Mouse (Mus musculus): ENCODE measurements at regions not wholly inside any gene's neighbourhood (a gene's known extent, or its start where the extent isn't known, plus 50 kb on each side); places are given as distances from the start of the nearest gene placed in this dataset.

DNA sequence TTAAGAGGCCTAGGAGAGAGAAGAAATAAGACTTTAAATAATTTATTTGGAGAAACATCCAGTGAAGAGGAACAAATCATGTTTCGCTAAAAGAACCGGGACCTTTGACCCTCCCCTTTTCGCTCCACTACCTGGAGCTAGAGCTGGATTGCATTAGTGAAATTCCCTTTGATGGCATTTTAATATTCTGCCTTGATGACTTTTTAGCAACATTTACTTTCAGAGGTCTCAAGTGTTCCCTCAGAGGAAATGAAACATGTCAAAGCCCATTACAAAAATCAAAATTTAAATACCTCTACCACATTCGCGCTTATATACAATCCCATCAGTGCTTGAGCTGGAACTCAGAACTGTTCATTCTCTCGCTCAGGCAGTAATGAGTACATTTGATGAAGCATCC is 297.0 kb upstream of the Gm10295 start:
- no peak for DNase-seq (ENCODE audit: low read depth, low spot score)

DNA sequence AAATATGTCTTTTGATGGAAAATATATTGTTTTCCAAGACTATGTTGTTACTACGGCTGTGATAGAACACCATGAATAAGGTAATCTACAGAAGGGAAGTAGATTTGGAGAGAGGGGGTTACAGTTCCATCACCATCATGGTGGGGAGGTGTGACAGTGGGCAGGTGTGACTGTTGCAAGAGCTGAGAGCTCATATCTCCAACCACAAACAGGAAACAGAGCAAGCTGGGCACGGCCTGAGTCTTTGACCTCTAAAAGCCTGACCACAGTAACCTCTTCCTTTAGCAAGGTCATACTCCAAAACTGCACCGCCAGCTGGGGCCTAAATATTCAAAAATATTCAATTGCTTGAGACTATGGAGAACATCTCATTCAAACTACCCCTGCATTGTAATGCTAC is 295.7 kb upstream of the Gm10295 start:
- DNase-seq (ENCODE audit: low read depth, low spot score), result no peak

DNA sequence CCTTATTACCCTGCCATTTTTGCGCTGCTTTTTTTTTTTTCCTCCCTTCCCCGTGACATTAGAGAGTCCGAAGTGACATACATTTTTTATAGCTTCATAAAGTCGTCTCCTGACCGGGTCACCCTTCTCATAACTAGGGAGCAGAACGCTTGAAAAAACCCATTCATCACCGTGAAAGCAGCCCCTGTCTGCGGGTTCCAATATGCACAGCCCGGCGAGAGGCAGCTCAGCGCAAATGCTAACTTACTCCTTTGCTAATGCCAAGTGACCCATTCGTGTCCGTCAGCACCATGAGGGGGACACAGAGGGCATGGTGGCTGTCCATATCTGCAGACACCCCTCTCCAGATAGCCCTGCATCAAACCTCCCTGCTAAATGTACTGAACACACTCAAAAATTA is 271.8 kb upstream of the Gm10295 start:
- no peak for DNase-seq (ENCODE audit: low read depth, low spot score)

DNA sequence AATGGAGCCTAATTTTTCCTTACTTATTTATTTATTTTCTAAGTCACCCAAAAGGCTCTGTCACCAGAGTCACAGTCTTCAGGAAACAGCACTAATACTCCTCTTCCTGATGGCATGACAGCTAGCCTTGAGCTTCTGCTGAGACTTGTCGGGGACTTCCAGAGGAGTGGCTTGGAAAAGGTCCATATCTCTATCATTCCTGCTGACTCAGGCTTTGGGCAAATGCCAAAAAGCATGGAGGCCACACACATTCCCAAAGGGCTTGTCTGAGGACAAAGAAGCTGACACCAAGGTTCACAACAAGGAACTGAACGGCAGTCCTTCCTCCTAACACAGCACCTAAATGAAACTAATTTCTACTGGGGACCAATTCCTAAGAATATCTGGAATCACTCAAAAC is 251.9 kb upstream of the Gm10295 start:
- no peak for DNase-seq (ENCODE audit: low read depth, low spot score)

DNA sequence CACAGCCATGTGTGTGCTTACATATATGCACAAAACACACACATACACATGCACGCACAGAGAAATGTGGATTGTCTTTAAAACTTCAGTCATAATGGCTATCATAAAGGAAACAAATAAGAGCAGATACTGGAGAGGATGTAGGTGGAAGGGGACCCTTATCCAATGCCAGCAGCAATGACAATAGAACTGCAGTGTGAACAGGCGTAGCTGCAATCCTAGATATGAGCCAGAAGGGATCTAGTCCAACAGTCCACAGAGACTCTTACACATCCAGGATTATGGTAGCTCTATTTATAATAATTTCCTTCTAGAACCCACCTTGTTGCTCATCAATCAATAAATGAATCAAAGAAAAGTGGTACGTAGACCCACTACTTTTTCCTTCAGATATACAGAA is 245.5 kb upstream of the Gm10295 start:
- DNase-seq (ENCODE audit: low read depth, low spot score), result no peak

DNA sequence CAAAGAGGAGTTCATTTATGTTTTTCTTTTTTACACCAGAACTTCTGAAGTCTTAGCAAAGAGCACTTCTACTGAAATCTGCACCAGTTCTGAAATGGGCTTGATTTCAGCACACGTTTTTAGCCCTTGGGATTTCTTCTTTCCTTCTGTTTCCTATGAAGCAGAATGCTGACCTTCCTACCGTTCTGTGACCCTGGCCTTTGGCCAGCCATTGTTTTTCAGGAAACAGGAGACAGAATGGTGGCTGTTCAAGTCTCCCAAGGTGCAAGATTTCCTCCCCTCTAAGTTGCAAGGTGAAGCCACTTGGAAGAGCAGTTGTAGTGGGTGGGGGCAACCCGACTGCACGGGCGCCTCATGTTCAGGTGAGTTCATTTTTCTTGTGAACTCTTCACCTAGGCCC is 236.3 kb upstream of the Gm10295 start:
- DNase-seq (ENCODE audit: low read depth, low spot score), result no peak

DNA sequence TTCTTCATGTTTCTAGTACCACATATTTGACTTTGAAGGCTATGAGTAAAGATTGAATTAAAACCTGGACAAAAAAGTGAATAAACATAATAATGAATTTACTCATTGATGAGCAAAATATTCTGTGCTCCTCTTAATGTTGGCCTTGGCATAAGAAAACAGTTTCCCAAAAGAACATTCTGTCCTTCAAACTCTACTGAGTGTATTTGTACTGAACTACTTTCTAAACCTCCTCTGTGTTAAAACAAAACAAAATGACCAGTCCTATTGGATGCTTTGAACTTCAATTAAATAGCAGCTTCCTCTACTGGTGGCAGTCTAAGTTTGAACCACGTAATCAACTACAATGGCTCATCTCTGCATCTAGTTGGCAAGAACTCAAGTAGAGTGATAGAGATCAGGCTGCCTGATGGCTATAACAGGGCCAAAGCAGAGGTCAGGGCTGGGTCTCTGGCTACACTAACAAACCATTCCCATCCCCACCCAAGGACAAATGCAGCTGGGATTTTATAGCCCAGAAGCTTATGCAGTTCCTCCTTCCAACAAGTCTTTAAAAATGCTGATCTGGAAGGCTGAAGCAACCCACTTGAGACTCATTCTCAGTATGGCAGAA is 232.3 kb upstream of the Gm10295 start:
- no peak for DNase-seq (ENCODE audit: low read depth, low spot score)

DNA sequence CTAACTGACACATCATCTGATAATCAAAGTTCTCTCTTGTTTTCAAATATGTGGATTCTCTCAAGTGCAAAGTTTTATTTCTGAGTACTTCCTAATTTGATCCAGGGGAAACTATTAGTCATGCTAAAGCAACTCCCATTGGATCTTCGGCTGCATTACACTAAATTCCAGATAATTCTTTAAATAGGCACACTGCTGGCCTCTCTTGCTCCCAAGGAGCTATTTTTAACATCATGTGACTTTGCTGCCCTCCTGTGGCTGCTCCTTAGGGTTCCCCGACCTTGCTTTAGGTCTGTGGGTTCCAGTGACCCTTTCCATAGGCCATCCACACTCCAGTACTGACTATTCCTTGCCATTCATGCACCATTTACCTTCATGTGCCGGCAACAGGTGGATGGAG is 230.5 kb upstream of the Gm10295 start:
- DNase-seq (ENCODE audit: low read depth, low spot score), result peak; percentile 3

DNA sequence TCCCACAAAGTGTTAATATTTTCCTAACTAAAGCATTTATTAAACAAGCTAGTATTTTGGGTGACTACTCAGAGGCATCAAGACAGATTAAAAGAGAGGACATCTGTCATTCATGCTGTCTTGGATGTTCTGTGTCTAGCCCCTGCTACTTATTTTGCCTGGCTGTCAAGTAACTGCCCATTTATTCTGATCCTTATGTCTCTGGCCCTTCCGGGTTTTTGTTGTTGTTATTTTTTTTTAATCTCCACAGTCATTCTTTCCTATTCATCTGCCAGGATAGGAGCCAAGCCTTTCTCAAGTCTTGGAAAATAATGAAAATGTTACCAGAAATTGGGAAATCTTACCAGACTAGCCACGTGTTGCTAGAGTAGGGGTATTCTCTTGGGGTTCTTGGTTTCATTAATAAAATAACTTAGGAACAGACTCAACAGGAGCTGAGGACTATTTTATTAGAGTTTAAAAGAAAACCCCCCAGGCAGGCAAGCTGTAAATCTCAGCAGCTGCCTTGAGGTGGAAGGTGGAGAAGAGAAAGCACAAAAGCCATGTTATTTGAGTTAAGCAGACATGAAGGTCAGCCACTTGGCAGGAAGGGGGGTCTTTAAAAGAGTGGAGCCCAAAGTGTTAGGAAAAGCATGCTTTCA is 209.1 kb upstream of the Gm10295 start:
- no peak for DNase-seq (ENCODE audit: low read depth, low spot score)

DNA sequence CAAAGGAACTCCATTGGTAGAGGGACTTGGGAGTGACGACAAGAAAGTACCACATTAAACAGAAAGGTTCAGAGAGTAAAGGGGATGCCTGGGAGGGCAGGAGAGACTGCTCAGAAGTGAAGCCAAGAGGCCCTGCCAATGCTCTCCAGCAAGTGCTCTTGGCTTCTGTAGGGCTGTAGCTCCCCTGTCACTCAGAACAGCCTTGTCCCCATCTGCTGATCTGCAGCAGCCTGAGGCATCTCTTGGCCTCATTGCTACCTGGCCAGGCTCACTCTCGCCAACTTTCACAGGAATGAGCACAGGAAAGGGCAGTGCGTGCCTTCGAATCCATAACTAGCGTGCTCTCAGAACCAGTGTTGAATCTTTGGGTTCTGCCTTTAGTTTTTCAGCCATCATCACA is 205.2 kb upstream of the Gm10295 start:
- DNase-seq (ENCODE audit: low read depth, low spot score), result peak; percentile 78

DNA sequence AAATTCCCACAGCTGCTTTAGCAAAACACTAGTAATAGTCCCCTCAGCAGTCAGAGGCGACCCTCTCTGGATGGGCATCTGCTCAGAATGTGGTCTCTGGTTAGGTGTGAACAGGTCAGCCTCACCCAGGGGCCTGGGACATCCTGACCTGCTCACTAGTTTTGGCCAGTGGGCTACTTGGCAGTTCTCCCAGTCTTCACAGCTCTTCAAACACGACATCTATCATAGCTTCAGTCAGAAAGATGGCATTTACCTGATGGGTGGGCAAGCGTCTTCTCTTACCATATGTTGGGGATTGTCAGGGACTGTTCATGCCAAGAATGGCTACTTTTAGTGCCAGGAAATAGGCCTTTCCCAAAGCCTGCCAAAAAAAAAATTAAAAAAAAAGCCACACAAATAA is 204.2 kb upstream of the Gm10295 start:
- DNase-seq (ENCODE audit: low read depth, low spot score), result peak; percentile 49

DNA sequence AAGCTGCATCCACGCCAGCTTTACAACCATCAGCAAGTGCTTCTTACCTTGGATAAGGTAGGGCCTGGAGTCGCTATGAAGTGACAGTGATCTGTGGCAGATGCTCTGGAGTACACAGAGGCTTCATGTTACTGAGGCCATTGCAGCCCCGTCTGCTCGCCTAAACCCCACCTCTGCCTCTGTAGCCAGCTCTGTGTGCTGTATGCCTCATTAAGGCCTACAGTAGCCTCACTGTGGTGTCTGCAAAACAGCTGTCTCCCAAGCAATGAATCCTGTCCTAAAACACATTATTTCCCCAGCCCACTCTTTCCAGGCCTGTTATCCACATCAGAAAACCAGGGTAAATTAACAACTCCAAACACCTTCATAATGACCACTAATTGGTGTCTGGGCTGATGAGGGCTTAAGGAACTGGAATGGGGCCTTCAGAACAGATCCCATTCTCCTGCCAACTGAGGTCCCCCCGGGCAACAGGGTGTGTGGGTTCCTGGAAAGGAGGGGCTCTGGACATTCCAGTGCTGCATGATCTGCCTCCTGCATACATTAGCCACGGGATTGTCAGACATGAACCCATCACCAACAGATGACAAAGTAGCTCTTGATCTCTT is 195.4 kb upstream of the Gm10295 start:
- no peak for DNase-seq (ENCODE audit: low read depth, low spot score)

DNA sequence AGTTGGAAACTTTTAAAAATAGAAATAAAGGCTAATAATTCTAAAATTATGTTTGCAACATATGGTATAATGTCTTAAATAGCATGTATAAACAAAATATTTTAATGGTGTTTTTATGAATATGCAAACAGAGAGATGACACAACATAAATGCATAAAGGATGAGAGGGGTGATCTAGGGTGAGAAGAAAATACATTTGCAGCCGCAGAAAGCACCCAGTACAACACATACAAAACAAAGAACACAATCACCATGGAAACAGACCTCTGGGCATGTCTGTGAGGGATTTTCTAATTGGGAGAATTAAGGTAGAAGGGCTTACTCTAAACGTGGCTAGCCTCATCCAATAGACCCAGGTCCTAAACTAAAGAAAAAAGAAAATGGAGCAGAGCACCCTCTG is 190.2 kb upstream of the Gm10295 start:
- DNase-seq (ENCODE audit: low read depth, low spot score), result no peak

DNA sequence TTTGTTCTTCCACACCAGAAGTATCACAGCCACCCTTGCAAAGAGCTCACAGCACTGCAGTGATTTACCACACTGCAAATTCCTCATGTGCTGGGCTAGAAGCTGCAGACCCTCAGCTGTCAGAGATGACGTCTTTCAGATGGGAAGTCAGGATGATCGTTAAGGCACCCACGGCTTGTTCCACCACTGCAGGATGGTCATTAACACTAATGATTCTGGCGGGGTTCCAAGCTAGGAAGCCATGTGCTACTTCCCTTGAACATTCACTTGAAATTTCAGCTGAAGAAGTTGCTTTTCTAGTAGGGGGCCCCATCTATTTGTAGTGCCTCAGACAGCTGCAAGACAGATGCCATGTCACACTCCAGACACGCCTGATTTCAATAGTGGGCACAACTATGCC is 181.8 kb upstream of the Gm10295 start:
- DNase-seq (ENCODE audit: low read depth, low spot score), result no peak

DNA sequence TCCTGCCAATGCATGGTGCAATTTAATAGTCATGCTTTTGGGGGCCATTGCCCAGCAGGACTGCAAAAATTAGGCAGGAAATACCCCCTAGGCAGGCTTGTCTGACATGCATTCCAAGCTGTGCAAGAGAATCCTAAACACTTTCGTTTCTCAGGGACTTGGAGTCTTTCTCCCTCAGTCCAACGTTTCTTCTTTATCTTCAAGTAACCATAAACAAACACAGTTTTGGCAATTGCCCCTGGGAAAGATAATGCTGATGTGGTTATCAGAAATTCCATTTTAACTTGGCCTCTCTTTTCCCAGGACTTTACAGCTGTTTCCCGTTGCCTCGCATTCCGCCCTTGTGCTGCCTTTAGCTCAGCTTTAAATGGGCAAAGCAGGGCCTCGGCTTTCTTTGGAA is 180.2 kb upstream of the Gm10295 start:
- DNase-seq (ENCODE audit: low read depth, low spot score), result no peak

DNA sequence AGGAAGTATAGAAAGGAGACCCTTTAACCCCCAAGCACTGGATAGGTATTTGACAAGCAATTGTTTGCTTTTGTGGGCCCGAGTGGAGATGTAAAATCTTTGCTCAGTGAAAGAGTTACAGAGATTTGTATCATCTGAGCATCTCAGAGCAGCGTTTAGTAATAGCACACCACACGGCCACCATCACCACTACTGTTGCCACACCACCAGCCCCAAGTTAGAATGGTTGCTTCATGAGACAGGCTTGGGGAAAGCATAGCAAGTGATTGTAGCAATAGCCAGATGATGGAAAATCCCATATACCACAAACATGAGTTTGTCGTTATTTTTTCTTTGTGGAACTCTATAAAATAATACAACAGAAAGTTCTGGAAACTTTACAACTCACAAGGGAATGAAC is 179.6 kb upstream of the Gm10295 start:
- no peak for DNase-seq (ENCODE audit: low read depth, low spot score)

DNA sequence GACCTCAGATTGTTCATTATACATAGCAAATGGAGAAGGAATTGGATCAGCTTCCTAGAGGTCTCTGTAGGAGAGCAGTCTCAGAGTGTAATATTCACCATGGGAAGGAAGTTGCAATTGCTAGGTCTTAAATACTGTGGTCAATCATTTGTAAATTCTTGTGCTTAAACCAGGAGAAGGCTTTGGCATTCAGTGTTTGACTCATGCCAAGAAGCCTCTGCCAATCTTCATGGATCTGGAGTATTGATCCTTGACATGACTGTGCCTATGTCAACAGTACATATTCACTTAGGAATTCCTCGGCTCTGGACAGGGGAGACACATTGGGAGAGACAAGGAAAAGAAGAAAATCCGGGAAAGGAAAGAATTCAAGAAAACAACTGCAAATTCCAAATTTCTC is 174.9 kb upstream of the Gm10295 start:
- DNase-seq (ENCODE audit: low read depth, low spot score), result no peak

DNA sequence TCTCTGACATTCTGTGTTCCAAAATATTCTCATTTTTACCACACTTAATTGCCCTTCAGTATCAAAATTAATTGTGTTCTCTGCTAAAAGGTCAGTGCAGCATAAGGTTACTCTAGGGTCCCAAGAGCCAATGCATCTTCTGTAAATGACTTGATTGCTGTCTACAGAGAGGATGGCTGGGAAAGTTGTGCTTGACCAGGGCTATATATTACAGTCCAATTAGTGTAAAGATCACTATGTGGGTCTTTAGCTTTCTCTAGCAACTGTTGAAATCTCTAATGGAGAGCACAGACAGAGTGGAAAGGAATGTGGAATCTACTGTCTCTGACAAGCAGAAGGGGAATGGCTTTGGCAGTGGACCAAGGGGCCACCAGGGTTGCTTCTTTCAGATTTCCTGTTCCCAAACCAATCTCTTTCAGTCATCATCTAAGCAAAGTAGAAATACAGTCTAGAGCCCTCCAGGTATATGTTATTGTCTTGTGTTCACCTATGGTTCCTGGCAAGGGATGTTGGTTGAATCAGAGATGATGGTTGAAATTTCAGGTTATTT is 173.4 kb upstream of the Gm10295 start:
- DNase-seq (ENCODE audit: low read depth, low spot score), result no peak

DNA sequence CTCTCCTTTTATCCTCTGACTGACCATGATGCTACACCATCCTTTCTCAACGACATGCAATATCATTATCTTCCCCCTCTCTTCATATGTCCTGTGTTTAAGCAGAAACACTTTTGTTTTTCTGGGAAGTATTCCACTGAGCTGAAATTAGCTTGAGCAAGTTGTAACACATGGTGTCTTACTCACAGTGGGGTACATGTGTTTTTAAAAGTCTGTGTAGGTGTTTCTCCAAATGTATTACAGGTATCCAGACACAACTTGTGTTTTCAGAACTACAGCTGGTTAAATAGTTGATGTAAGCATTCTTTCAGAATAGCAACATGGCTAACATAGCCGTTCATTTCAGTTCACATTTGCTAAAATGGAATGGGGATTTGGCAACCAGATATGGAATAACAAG is 172.8 kb upstream of the Gm10295 start:
- peak; percentile 33 for DNase-seq (ENCODE audit: low read depth, low spot score)

DNA sequence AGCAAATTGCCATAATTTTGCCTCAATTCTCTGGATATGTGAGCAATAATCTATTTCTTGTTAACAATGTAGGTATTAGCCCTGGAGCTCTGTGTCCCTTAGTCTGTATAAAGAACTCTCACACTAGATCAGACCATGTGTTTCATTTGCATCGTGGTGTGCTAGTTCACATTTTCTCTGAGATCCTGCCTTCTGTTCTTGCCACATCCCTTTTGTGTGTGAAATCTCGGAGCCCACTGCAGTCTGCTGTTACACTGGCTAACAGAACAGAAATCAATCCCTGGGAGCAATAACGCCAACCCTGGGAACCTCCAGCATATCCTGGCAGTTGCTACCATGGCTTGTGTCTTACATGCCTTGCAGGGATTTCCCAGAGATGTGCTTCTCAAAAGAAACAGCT is 156.1 kb upstream of the Gm10295 start:
- no peak for DNase-seq (ENCODE audit: low read depth, low spot score)

DNA sequence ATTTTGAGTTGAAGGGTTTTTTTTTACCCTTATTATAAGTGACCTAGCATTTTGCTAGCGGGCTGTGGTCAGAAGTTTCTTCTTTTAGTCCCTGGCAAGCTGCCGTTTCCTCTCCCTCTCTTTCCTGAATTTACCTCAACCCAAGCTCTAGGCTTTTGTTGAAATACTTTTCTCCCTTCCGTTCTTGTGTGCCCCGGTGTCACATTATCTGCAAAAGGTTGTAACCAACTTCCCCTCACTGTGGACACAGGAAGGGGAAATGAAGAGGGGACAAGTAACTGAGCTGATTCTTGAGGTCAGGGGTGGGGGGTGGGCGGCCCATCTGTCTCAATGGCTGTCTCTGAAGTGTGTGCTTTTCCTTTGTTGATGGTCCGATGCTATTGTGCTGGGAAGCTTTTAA is 149.4 kb upstream of the Gm10295 start:
- no peak for DNase-seq (ENCODE audit: low read depth, low spot score)

DNA sequence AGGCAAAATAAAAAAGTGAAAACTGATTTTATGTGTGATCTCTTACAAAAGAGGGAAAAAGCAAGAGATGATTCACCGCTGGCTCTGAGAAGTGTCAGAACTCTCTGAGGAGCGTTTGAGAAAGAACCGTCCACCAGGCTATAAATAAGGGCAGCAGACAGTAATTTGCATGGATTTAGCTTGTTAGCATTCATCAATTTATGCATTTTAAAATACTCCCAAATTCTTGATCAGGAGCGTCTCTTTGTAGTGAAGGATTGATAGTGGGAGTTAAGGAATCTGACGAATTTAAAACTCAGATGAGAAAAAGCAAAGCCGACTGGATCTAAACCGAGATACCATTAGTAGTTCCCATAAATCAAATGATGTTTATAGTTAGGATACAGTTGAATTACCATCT is 146.8 kb upstream of the Gm10295 start:
- peak; percentile 3 for DNase-seq (ENCODE audit: low read depth, low spot score)

DNA sequence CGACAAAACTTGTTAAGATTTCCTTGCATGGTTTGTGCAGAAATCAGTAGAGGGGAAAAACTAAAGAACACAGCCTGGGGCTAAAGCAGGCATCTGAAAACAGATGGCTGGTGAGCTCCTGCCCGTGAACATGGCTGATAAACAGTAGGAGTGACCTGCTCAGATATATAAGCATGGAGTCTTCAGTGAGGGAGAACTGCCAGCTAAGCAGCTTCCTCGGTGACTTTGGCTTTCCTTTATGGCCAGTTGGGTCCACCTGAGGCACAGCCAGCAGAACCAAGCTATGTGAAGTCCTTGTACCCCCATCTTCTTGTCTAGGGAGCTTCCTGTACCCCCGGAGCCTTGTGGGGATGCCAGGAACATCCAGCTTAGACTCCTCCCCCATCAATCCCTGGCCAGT is 139.8 kb upstream of the Gm10295 start:
- no peak for DNase-seq (ENCODE audit: low read depth, low spot score)

Measured in brain, adult 2 months (tissue).